In the genomic region with DNA sequence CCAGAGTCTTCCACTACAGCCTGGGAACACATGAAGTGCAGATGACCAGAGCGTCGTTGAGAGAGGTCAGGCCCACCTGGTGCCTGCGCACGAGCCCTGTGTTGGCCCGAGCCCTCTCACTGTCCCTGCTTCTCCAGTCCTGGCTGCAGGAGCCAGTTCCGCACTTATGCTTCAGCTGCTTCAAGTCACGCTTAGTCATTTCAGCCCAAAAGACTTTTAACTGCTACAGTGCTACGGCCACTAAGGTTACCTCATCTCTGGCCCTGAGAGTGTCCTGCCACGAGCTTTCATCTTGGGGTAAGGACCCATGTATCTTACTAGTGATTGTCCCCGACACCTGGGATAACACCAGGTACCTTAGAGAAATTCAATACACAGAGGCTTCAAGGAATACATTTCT, we compare ENCODE assay signal across 35 mouse cellular contexts.
"Had no signal": no experiment of that assay in that cellular context is flagged by ENCODE, and none has a peak within 500 bp of the region (broad histone marks: within the 10 kb centered on the region; RNA-seq: fewer than 3 reads in every experiment).

No protein-coding gene starts in this region.

- H3K27me3 ChIP-seq: heart, embryonic 12.5 days; heart, embryonic 13.5 days; heart, embryonic 15.5 days; hindbrain, embryonic 12.5 days; hindbrain, embryonic 13.5 days; hindbrain, embryonic 15.5 days; intestine, embryonic 15.5 days; kidney, embryonic 15.5 days had no signal

- H3K36me3 ChIP-seq: heart, embryonic 10.5 days; heart, embryonic 12.5 days; heart, embryonic 13.5 days; heart, embryonic 15.5 days; hindbrain, embryonic 10.5 days; hindbrain, embryonic 12.5 days; hindbrain, embryonic 13.5 days; hindbrain, embryonic 15.5 days; intestine, embryonic 15.5 days; kidney, embryonic 15.5 days had no signal

- H3K27ac ChIP-seq: heart, embryonic 10.5 days; heart, embryonic 13.5 days; heart, embryonic 15.5 days; hindbrain, embryonic 10.5 days; hindbrain, embryonic 12.5 days; hindbrain, embryonic 13.5 days; hindbrain, embryonic 14.5 days; hindbrain, embryonic 15.5 days; hindbrain, postnatal 0 days; intestine, embryonic 15.5 days; kidney, embryonic 15.5 days; kidney, postnatal 0 days; layer of hippocampus, adult 2 months had no signal

- H3K4me1 ChIP-seq: intestine, embryonic 15.5 days; kidney, embryonic 15.5 days had no signal

- H3K4me2 ChIP-seq: heart, embryonic 11.5 days; heart, embryonic 12.5 days; heart, embryonic 13.5 days; heart, embryonic 15.5 days; hindbrain, embryonic 12.5 days; hindbrain, embryonic 13.5 days; hindbrain, embryonic 14.5 days; hindbrain, embryonic 15.5 days; intestine, embryonic 15.5 days; kidney, embryonic 15.5 days had no signal

- H3K4me3 ChIP-seq: heart, embryonic 10.5 days; heart, embryonic 12.5 days; heart, embryonic 13.5 days; heart, embryonic 15.5 days; hindbrain, embryonic 10.5 days; hindbrain, embryonic 12.5 days; hindbrain, embryonic 13.5 days; hindbrain, embryonic 15.5 days; intestine, embryonic 15.5 days; kidney, embryonic 15.5 days; layer of hippocampus, adult 2 months had no signal

- DNase-seq: heart, postnatal 10 days; heart, postnatal 14 days; heart, postnatal 36 days; heart, postnatal 4 days; kidney, adult 11 months; kidney, adult 18-20 months; kidney, adult 2 months; kidney, adult 8-10 months; kidney, adult 9 months; kidney, postnatal 10 days; kidney, postnatal 14 days; kidney, postnatal 25 days; kidney, postnatal 36 days; kidney, postnatal 4 days; layer of hippocampus, adult 9-11 months; layer of hippocampus, postnatal 36 days had no signal

- ATAC-seq: hindbrain, embryonic 16.5 days; hindbrain, postnatal 0 days; inflammation-experienced regulatory T-cells, adult 6 months; intestine, embryonic 15.5 days; intestine, embryonic 16.5 days; intestine, postnatal 0 days had no signal

- H3K9me3 ChIP-seq: heart, embryonic 10.5 days; heart, embryonic 12.5 days; heart, embryonic 13.5 days; heart, embryonic 15.5 days; hindbrain, embryonic 10.5 days; hindbrain, embryonic 12.5 days; hindbrain, embryonic 13.5 days; hindbrain, embryonic 15.5 days; intestine, embryonic 15.5 days; kidney, embryonic 15.5 days had no signal

- H3K9ac ChIP-seq: heart, embryonic 12.5 days; heart, embryonic 13.5 days; heart, embryonic 15.5 days; hindbrain, embryonic 12.5 days; hindbrain, embryonic 13.5 days; hindbrain, embryonic 14.5 days; hindbrain, embryonic 15.5 days; intestine, embryonic 15.5 days; kidney, embryonic 15.5 days had no signal
